Mouse (Mus musculus) liver, postnatal 0 days (tissue): ENCODE measurements around the gene Mkln1.

Source experiments
- CTCF ChIP-seq: sonication (generic); IDR thresholded peaks from 2 replicates; pipeline ENCODE4 v1.5.1; 2016; ENCODE audit warnings: antibody characterized with exemption, low read depth
- EP300 ChIP-seq: IDR thresholded peaks from 2 replicates; pipeline ENCODE4 v1.6.1; 2016; ENCODE audit warnings: antibody characterized with exemption, low read depth, mild to moderate bottlenecking

DNA sequence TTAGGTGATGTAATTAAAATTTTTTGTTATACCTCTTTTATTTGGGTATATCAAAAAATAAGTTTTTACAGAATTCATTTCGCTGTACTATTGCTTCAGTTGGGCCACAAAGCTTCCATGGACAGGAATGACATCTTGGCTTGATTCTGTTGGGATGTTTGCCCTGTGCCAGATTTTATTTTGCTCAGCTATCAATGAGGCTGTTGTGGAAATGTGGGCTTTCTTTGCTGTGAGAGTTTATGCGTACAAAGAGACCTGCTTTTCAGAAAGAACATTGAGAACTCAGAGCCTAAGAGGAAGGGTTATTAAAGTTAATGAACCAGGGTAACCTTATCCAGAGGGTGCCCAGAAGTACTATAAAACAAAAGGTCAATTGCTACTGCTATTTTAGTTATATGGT, 56.8 kb downstream of the Mkln1 start:
- TF ChIP-seq CTCF = no peak
- no peak for TF ChIP-seq EP300
